Mouse (Mus musculus) urinary bladder, postnatal 10 days (tissue): ENCODE measurements around the gene Gnptg.

Source experiments
- DNase-seq: peaks from one replicate; pipeline ENCODE4 v3.0.0; 2022; ENCODE audit warnings: low spot score

The Gnptg gene

GRCm38 (mm10) chr17:25188150-25189031 lies 51.5 kb downstream of the Gnptg start, which contains the start of gene Unkl:
Gene Unkl (plus strand): TSS chr17:25188397.
- DNase-seq: no peak

GRCm38 (mm10) chr17:25187784-25188149 lies 52.2 kb downstream of the Gnptg start:
- DNase-seq: no peak

GRCm38 (mm10) chr17:25184961-25185360 lies 55.0 kb downstream of the Gnptg start:
- DNase-seq: no peak

- DNase-seq: peak; percentile 98
Measured at GRCm38 (mm10) chr17:25184129-25184691, 55.7 kb downstream of the Gnptg start, which contains the start of gene BC003965. Gene BC003965 (plus strand): TSS chr17:25184554.
